ENCODE assay signal across 26 mouse cellular contexts in the genomic region with DNA sequence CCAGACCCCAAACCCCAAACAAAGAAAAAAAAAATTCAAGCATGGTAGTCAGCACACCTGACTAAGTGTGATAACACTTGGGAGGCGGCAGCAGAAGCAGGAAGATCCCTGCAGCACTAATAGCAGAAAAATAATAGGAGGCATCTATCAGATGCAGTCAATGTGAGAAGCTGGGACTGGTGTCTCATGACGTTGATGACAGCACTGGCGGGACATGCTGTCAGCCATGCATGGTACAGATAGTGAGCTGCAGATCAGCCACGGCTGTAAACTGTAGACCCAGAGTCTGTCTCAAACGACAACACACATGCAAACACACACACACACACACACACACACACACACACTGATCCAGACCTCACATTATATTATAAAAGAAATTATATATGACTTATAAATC. TPM values are rescaled to one million over a fixed set of nuclear protein-coding genes. Genes with fewer than 3 reads are reported as not detected.
A peak's percentile ranks its signal among the peaks of the same experiment; 100 is the strongest.
DNase-seq lines count a peak whose midpoint lies in the region; ATAC-seq lines count a peak whose summit lies in the region.
"Had no signal": no experiment of that assay in that cellular context is flagged by ENCODE, and none has a peak within 500 bp of the region (broad histone marks: within the 10 kb centered on the region; RNA-seq: fewer than 3 reads in every experiment).

No protein-coding gene starts in this region.

- H3K4me3 ChIP-seq in intestine, embryonic 14.5 days (ENCODE audit: low read depth, low read length), result no peak overlapping the region
- no peak overlapping the region for H3K4me3 ChIP-seq in intestine, embryonic 15.5 days (replicated peaks)
- no peak overlapping the region for H3K4me3 ChIP-seq in embryonic facial prominence, embryonic 10.5 days
- H3K4me3 ChIP-seq in limb, embryonic 10.5 days, result no peak overlapping the region
- no peak overlapping the region for H3K4me3 ChIP-seq in hindbrain, embryonic 10.5 days
- H3K4me3 ChIP-seq: embryonic facial prominence, embryonic 13.5 days; embryonic facial prominence, embryonic 15.5 days; erythroblast, embryonic 14.5 days had no signal

- WGBS in intestine, embryonic 14.5 days, result 80% methylated on average over 5 of the region's 5 CpGs
- 74% methylated on average over 5 of the region's 5 CpGs for WGBS in intestine, embryonic 15.5 days
- WGBS in embryonic facial prominence, embryonic 10.5 days, result 87% methylated on average over 5 of the region's 5 CpGs
- WGBS in limb, embryonic 10.5 days, result 80% methylated on average over 5 of the region's 5 CpGs
- 80% methylated on average over 5 of the region's 5 CpGs for WGBS in hindbrain, embryonic 10.5 days

- DNase-seq in heart, adult 11 months, result peak; percentile 68
- no peak for DNase-seq in heart, adult 8-10 months (ENCODE audit: low spot score)
- peak; percentile 9 for DNase-seq in intestine, embryonic 14.5 days (ENCODE audit: low spot score)
- peak; percentile 2 for DNase-seq in embryonic facial prominence, embryonic 10.5 days (ENCODE audit: low spot score)
- peak; percentile 4 for DNase-seq in limb, embryonic 10.5 days (ENCODE audit: low spot score)
- no peak for DNase-seq in hindbrain, embryonic 10.5 days (ENCODE audit: low spot score)
- no peak for DNase-seq in lung, postnatal 4 days
- DNase-seq: adrenal gland, adult 2 months; adrenal gland, postnatal 10 days; adrenal gland, postnatal 36 days; cerebellum, adult 11-12 months; cerebellum, adult 2 months; cerebellum, adult 9-10 months; cerebellum, postnatal 10 days; cerebellum, postnatal 25 days had no signal

- no peaks in the 10 kb centered on the region for H3K27me3 ChIP-seq in intestine, embryonic 14.5 days (replicated peaks; ENCODE audit: control insufficient read depth, insufficient read depth, low read length)
- no peaks in the 10 kb centered on the region for H3K27me3 ChIP-seq in intestine, embryonic 15.5 days (replicated peaks)
- H3K27me3 ChIP-seq in embryonic facial prominence, embryonic 10.5 days (replicated peaks; ENCODE audit: low read depth, poor library complexity, severe bottlenecking), result no peaks in the 10 kb centered on the region
- H3K27me3 ChIP-seq in limb, embryonic 10.5 days (ENCODE audit: low read depth, poor library complexity, severe bottlenecking), result no peaks in the 10 kb centered on the region
- no peaks in the 10 kb centered on the region for H3K27me3 ChIP-seq in hindbrain, embryonic 10.5 days (ENCODE audit: insufficient read depth, poor library complexity, severe bottlenecking)
- H3K27me3 ChIP-seq: embryonic facial prominence, embryonic 13.5 days; embryonic facial prominence, embryonic 15.5 days had no signal

- no peaks in the 10 kb centered on the region for H3K9me3 ChIP-seq in intestine, embryonic 14.5 days (ENCODE audit: control insufficient read depth, low read length)
- H3K9me3 ChIP-seq in intestine, embryonic 15.5 days, result no peaks in the 10 kb centered on the region
- H3K9me3 ChIP-seq in embryonic facial prominence, embryonic 10.5 days, result no peaks in the 10 kb centered on the region
- no peaks in the 10 kb centered on the region for H3K9me3 ChIP-seq in limb, embryonic 10.5 days (replicated peaks)
- H3K9me3 ChIP-seq in hindbrain, embryonic 10.5 days, result no peaks in the 10 kb centered on the region
- H3K9me3 ChIP-seq: embryonic facial prominence, embryonic 13.5 days; embryonic facial prominence, embryonic 15.5 days had no signal

- 0 out of 2 replicates have a peak, but pooled peaks cover 5% of the 10 kb centered on the region for H3K4me1 ChIP-seq in intestine, embryonic 14.5 days (replicated peaks; ENCODE audit: control insufficient read depth, insufficient read depth, low read length)
- H3K4me1 ChIP-seq in intestine, embryonic 15.5 days (replicated peaks), result no peaks in the 10 kb centered on the region; the same call in 1 of the 2 replicates
- H3K4me1 ChIP-seq in embryonic facial prominence, embryonic 10.5 days, result no peaks in the 10 kb centered on the region; the same call in 1 of the 2 replicates
- no peaks in the 10 kb centered on the region for H3K4me1 ChIP-seq in limb, embryonic 10.5 days
- no peaks in the 10 kb centered on the region for H3K4me1 ChIP-seq in hindbrain, embryonic 10.5 days (replicated peaks)
- H3K4me1 ChIP-seq: embryonic facial prominence, embryonic 13.5 days; embryonic facial prominence, embryonic 15.5 days had no signal

- H3K4me2 ChIP-seq in intestine, embryonic 14.5 days (ENCODE audit: low read length), result no peak overlapping the region
- no peak overlapping the region for H3K4me2 ChIP-seq in intestine, embryonic 15.5 days (replicated peaks)
- H3K4me2 ChIP-seq: embryonic facial prominence, embryonic 13.5 days; embryonic facial prominence, embryonic 15.5 days had no signal

- H3K36me3 ChIP-seq in intestine, embryonic 14.5 days (ENCODE audit: control insufficient read depth, insufficient read depth, low read length), result no peaks in the 10 kb centered on the region
- no peaks in the 10 kb centered on the region for H3K36me3 ChIP-seq in intestine, embryonic 15.5 days
- H3K36me3 ChIP-seq in embryonic facial prominence, embryonic 10.5 days (replicated peaks), result no peaks in the 10 kb centered on the region
- H3K36me3 ChIP-seq in limb, embryonic 10.5 days, result no peaks in the 10 kb centered on the region
- no peaks in the 10 kb centered on the region for H3K36me3 ChIP-seq in hindbrain, embryonic 10.5 days
- H3K36me3 ChIP-seq: embryonic facial prominence, embryonic 13.5 days; embryonic facial prominence, embryonic 15.5 days had no signal

- no peak overlapping the region for H3K27ac ChIP-seq in intestine, embryonic 14.5 days (ENCODE audit: low read depth)
- H3K27ac ChIP-seq in intestine, embryonic 15.5 days, result no peak overlapping the region
- H3K27ac ChIP-seq in embryonic facial prominence, embryonic 10.5 days (replicated peaks), result no peak overlapping the region
- H3K27ac ChIP-seq in limb, embryonic 10.5 days, result no peak overlapping the region
- no peak overlapping the region for H3K27ac ChIP-seq in hindbrain, embryonic 10.5 days
- H3K27ac ChIP-seq: embryonic facial prominence, embryonic 13.5 days; embryonic facial prominence, embryonic 15.5 days had no signal

- no peak overlapping the region for H3K9ac ChIP-seq in intestine, embryonic 14.5 days (ENCODE audit: low read length)
- no peak overlapping the region for H3K9ac ChIP-seq in intestine, embryonic 15.5 days
- H3K9ac ChIP-seq: embryonic facial prominence, embryonic 13.5 days; embryonic facial prominence, embryonic 15.5 days had no signal

- ATAC-seq in intestine, embryonic 14.5 days (replicated peaks; ENCODE audit: low FRiP score, low TSS enrichment, low read depth), result no peak
- ATAC-seq in intestine, embryonic 15.5 days, result no peak
- ATAC-seq: forebrain, embryonic 14.5 days; forebrain, embryonic 16.5 days had no signal

RNA-seq across cellular contexts. Expression of a gene that starts 52.9 kb away (rescaled TPM):
- not detected for total RNA-seq in heart, adult 8-10 months (2022)
- not detected in 2 replicates for polyA plus RNA-seq in intestine, embryonic 14.5 days (2014; fragmentation: Nextera tagmentation; extraction: Ambion mirVana)
- not detected in 2 replicates for polyA plus RNA-seq in intestine, embryonic 15.5 days (2015; fragmentation: Nextera tagmentation; extraction: Ambion mirVana)
- polyA plus RNA-seq in embryonic facial prominence, embryonic 10.5 days (2016; fragmentation: Nextera tagmentation; extraction: Ambion mirVana), result not detected in 2 replicates
- not detected in 2 replicates for polyA plus RNA-seq in limb, embryonic 10.5 days (2016; fragmentation: Nextera tagmentation; extraction: Ambion mirVana)
- not detected in 2 replicates for polyA plus RNA-seq in hindbrain, embryonic 10.5 days (2016; fragmentation: Nextera tagmentation; extraction: Ambion mirVana)
- total RNA-seq: adrenal gland, adult 2 months; adrenal gland, postnatal 10 days; adrenal gland, postnatal 36 days; ES-E14; MEL had no signal
- polyA plus RNA-seq: adrenal gland, adult 2 months; C2C12; embryonic facial prominence, embryonic 11.5 days; embryonic facial prominence, embryonic 13.5 days; erythroblast, embryonic 14.5 days; forebrain, embryonic 11.5 days; forebrain, embryonic 14.5 days; forebrain, embryonic 16.5 days had no signal

Comparison
In these comparisons a context has a peak if more than half of its experiments do, and no peak if none do; other contexts are left out.
1. DNase-seq: peak in heart, adult 11 months (single experiment), intestine, embryonic 14.5 days (single experiment), embryonic facial prominence, embryonic 10.5 days (single experiment) and limb, embryonic 10.5 days (single experiment); none in heart, adult 8-10 months (single experiment), hindbrain, embryonic 10.5 days (single experiment) and lung, postnatal 4 days (0 of 2).